Mouse (Mus musculus) limb, embryonic 14.5 days (tissue): ENCODE data around the gene Fxyd3. TPM values are rescaled to one million over a fixed set of nuclear protein-coding genes. Genes with fewer than 3 reads are reported as not detected.
A peak's percentile ranks its signal among the peaks of the same experiment; 100 is the strongest.

Source experiments
- ATAC-seq: fragments of 200-750 bp; cut with Nextera tagmentation; 2 replicates; pipeline ENCODE4 v1.8.0; 2017; ENCODE audit warnings: low read depth, moderate number of reproducible peaks, moderate TSS enrichment; ENCODE audit not compliant: low FRiP score
- DNase-seq: peaks from one replicate; pipeline ENCODE4 v3.0.0-alpha.2; 2015; ENCODE audit warnings: low spot score
- H3K27ac ChIP-seq: fragments of 300-500 bp; sonication (generic); replicated peaks from 2 replicates; pipeline ENCODE4 v1.5.1; 2014; ENCODE audit warnings: low read depth, mild to moderate bottlenecking, low read length, moderate library complexity, mixed read lengths
- H3K27me3 ChIP-seq: fragments of 300-500 bp; sonication (generic); 2 replicates; pipeline ENCODE4 v1.6.1; 2014; ENCODE audit warnings: low read length, mixed read lengths; ENCODE audit not compliant: control insufficient read depth, insufficient read depth
- H3K36me3 ChIP-seq: fragments of 300-500 bp; sonication (generic); 2 replicates; pipeline ENCODE4 v1.6.1; 2014; ENCODE audit warnings: mild to moderate bottlenecking, low read length, moderate library complexity, mixed read lengths; ENCODE audit not compliant: control insufficient read depth, insufficient read depth
- H3K4me1 ChIP-seq: fragments of 300-500 bp; sonication (generic); 2 replicates; pipeline ENCODE4 v1.6.1; 2014; ENCODE audit warnings: antibody characterized with exemption, low read length, mixed read lengths; ENCODE audit not compliant: control insufficient read depth, insufficient read depth
- H3K4me2 ChIP-seq: fragments of 300-500 bp; sonication (generic); replicated peaks from 2 replicates; pipeline ENCODE4 v1.6.1; 2014; ENCODE audit warnings: low read depth, mild to moderate bottlenecking, low read length, moderate library complexity; ENCODE audit not compliant: severe bottlenecking
- H3K4me3 ChIP-seq: fragments of 300-500 bp; sonication (generic); replicated peaks from 2 replicates; pipeline ENCODE4 v1.5.1; 2014; ENCODE audit warnings: low read length
- H3K9ac ChIP-seq: fragments of 300-500 bp; sonication (generic); 2 replicates; pipeline ENCODE4 v1.6.1; 2014; ENCODE audit warnings: mild to moderate bottlenecking, low read depth, low read length, moderate library complexity; ENCODE audit not compliant: severe bottlenecking
- H3K9me3 ChIP-seq: fragments of 300-500 bp; sonication (generic); 2 replicates; pipeline ENCODE4 v1.6.1; 2016; ENCODE audit warnings: low read length; ENCODE audit not compliant: control insufficient read depth
- POLR2A ChIP-seq: fragments of 200-500 bp; IDR thresholded peaks from 2 replicates; pipeline ENCODE4 v1.8.0; 2012; ENCODE audit warnings: inconsistent platforms, mild to moderate bottlenecking, moderate library complexity, borderline replicate concordance; ENCODE audit not compliant: insufficient read depth, insufficient read length; ENCODE audit errors: extremely low read depth
- WGBS: fragments of 180-500 bp; shearing (Covaris S2); extraction: QIAGEN DNeasy Blood & Tissue Kit; methylation state at CpG from one replicate; pipeline ENCODE4 v1.1.7; 2014; 5-methylcytosine and 5-hydroxymethylcytosine counted together
- polyA plus RNA-seq, 2 experiments: library from polyadenylated mRNA; depleted of rRNA in 1 of 2; stranded (reverse) in 1 of 2; unstranded in 1 of 2; fragments of >200 nt; fragmentation: Nextera tagmentation in 1 of 2; extraction: Ambion mirVana in 1 of 2; gene quantifications; 2 replicates each; pipeline versions ENCODE4 v1.2.1 to v1.2.3; 2012 to 2014

Fxyd3 gene
- polyA plus RNA-seq, 2 experiments, result 39.8 to 79.5 TPM

DNA sequence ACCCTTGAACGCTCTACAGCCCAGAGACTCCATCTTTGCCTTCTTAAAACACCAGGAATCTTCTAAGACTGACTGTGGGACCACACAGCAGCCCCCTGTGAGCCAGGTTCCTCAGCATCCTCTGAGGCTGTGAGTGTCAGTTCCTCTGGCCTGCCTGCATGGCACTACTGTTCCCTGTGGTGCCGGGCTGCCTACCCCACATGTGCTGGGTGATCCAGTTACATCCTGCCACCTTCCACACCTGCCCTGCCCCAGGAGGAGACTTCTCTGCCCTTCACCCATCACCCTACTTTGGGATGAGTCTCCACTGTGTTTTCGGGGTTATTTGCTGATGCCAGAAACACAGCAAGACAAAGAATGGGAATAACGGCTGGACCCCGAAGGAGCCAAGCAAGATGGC lies 43.1 kb upstream of the Fxyd3 start:
- Histone ChIP-seq H3K27me3 (no peaks in the 10 kb centered on the region), H3K4me3 (no peak overlapping the region), H3K27ac (no peak overlapping the region), H3K9ac (no peak overlapping the region), H3K36me3 (no peaks in the 10 kb centered on the region), H3K9me3 (no peaks in the 10 kb centered on the region), H3K4me1 (peaks cover 9% of the 10 kb centered on the region), H3K4me2 (no peak overlapping the region)
- no peak for DNase-seq
- no peak for ATAC-seq
- TF ChIP-seq POLR2A, result no peak
- WGBS, result 78% methylated on average over 5 of the region's 5 CpGs

GRCm38 (mm10) chr7:31118486-31118885 lies 42.0 kb upstream of the Fxyd3 start:
- Histone ChIP-seq H3K4me1 (peaks cover 9% of the 10 kb centered on the region), H3K27ac (no peak overlapping the region), H3K9ac (no peak overlapping the region), H3K27me3 (no peaks in the 10 kb centered on the region), H3K4me3 (no peak overlapping the region), H3K4me2 (no peak overlapping the region), H3K36me3 (no peaks in the 10 kb centered on the region), H3K9me3 (no peaks in the 10 kb centered on the region)
- TF ChIP-seq POLR2A, result no peak
- 80% methylated on average over 7 of the region's 7 CpGs for WGBS
- DNase-seq, result no peak
- no peak for ATAC-seq

GRCm38 (mm10) chr7:31117465-31117864 lies 41.0 kb upstream of the Fxyd3 start:
- no peak overlapping the region for H3K27ac ChIP-seq
- ATAC-seq, result no peak
- WGBS, result 83% methylated on average over 11 of the region's 11 CpGs

DNA sequence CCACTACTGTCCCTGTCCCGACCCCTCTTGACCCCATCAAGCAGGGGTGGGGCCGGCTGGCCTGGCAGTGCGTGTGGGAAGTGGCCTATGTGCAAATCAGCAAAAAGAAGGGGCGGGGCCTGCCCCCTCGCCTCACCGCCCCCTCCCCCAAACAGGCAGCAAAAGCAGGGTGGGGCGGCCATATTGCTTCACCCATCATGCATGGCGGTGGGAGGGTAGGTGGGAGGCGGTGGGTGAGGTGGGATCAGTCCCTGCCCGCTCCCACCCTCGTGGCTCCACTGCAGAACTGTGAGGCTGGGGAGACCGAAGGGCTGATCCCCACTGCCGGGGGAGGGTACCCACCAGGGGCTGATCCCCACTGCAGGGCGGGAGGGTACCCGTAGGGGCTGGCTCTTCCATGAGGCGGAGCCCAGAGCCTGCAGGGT lies 40.2 kb upstream of the Fxyd3 start:
- ATAC-seq, result no peak
- Histone ChIP-seq H3K27me3 (no peaks in the 10 kb centered on the region), H3K4me1 (peaks cover 9% of the 10 kb centered on the region), H3K36me3 (no peaks in the 10 kb centered on the region), H3K9me3 (no peaks in the 10 kb centered on the region), H3K4me2 (no peak overlapping the region), H3K4me3 (no peak overlapping the region), H3K9ac (no peak overlapping the region), H3K27ac (no peak overlapping the region)
- TF ChIP-seq POLR2A, result no peak
- 42% methylated on average over 11 of the region's 16 CpGs for WGBS
- DNase-seq, result no peak

More at GRCm38 (mm10) chr7:31117465-31117864, 41.0 kb upstream of the Fxyd3 start:
- H3K9me3 ChIP-seq, result no peaks in the 10 kb centered on the region
- H3K36me3 ChIP-seq, result no peaks in the 10 kb centered on the region
- no peak for DNase-seq
- H3K9ac ChIP-seq, result no peak overlapping the region
- TF ChIP-seq POLR2A, result no peak
- H3K4me1 ChIP-seq, result peaks cover 9% of the 10 kb centered on the region
- H3K4me3 ChIP-seq, result no peak overlapping the region
- H3K4me2 ChIP-seq, result no peak overlapping the region
- no peaks in the 10 kb centered on the region for H3K27me3 ChIP-seq

DNA sequence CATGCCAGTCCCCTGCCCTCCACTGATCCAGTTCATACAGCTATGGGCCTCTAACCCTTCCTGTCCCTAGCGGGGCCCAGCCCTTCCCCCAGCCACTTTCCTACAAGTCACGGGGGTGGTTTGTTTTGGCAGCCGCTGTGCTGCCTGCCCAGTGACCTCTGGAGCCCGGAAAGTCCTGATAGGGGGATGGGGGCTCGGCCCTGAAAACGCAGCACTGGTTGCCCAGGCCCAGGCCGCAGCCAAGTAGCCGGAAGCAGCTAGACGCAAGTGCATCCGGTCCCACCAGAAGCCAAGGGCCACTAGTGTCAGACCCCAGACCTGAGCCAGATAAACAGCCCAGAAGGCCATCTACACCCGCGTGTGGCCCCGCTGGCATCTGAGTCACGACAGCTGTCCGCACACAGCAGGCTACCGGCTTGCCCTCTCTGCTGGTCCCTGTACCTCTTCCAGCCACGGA lies 39.1 kb upstream of the Fxyd3 start:
- TF ChIP-seq POLR2A, result no peak
- no peak overlapping the region for H3K4me3 ChIP-seq
- no peaks in the 10 kb centered on the region for H3K9me3 ChIP-seq
- ATAC-seq (no peak), DNase-seq (peak; percentile 7)
- H3K4me1 ChIP-seq, result peaks cover 9% of the 10 kb centered on the region
- H3K9ac ChIP-seq, result no peak overlapping the region
- H3K27me3 ChIP-seq, result no peaks in the 10 kb centered on the region
- 25% methylated on average over 17 of the region's 17 CpGs for WGBS
- no peaks in the 10 kb centered on the region for H3K36me3 ChIP-seq
- no peak overlapping the region for H3K27ac ChIP-seq
- H3K4me2 ChIP-seq, result peak overlapping the region; percentile 37

DNA sequence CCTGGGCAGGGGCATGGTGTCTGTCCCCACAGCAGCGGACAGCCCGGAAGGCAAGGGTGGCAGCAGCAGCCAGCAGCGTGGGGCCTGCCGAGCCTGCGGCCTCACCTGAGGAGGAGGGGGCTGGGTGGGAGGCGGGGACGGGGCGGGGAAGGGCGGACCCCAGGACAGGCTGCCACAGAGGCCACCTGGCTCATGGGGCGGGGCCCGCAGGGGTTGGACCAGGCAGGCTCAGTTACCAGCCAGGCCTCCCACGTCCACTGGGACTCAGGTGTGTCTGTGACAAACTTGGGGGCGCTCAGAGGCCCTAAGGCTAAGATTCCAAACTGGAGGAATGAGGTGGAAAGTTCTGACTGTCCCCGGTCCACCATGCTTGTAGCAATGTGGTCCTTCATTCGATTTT lies 38.7 kb upstream of the Fxyd3 start, which contains the start of gene Hpn:
TSS of gene Hpn (minus strand) at position 109 of the 400 bp plus-strand sequence.
- WGBS, result 13% methylated on average over 15 of the region's 15 CpGs
- Histone ChIP-seq H3K9me3 (no peaks in the 10 kb centered on the region), H3K4me2 (peak within 1 kb of the TSS; percentile 37), H3K27ac (no peak within 1 kb of the TSS), H3K9ac (no peak within 1 kb of the TSS), H3K36me3 (no peaks in the 10 kb centered on the region), H3K4me1 (peaks cover 9% of the 10 kb centered on the region), H3K4me3 (no peak within 1 kb of the TSS), H3K27me3 (no peaks in the 10 kb centered on the region)
- ATAC-seq (no peak), DNase-seq (no peak)
- TF ChIP-seq POLR2A, result no peak
